In the genomic region with DNA sequence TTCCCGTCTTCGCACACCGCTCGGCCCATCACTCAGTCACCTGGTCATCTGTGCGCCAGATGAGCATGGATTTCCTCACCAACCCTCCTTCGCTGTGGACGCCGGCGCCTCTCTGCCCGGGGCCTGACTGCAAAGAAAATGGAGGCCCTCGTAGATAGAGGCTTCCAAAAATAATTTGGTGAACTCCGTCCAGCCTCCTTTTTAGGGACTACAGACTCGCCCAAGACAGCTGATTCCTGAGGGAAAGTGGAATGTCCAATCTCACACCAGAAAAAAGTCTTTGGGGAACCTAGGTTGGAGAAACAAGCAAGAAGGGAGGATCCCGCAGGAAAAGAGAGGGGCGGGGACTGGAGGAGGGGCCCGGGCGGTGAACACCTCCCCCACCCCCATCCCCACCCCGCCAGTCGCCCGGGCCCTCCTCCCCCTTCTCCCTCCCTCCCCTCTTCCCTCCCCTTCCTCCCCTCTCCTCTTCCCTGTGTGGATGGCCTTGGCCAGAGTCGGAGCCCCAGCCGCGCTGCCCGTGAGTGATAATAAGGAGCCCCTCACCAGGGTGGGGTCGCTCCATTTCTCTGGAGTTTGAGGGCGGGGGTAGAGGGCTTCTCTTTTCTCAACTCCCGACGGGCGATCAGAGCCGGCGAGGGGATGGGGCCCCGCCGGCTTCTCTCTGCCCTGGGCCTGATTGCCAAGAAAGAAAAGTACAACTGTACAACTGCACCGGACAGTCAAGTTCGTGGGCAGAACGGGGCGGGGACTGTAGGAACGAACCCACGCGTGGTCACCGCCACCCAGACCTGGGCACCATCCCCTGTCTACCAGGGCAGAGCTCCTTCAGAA, we compare ENCODE assay signal across 8 mouse cellular contexts. TPM values are rescaled to one million over a fixed set of nuclear protein-coding genes. Genes with fewer than 3 reads are reported as not detected.
DNase-seq lines count a peak whose midpoint lies in the region; ATAC-seq lines count a peak whose summit lies in the region.

TSS of gene Ston1 (plus strand) at position 463 of the 834 bp plus-strand sequence.

- DNase-seq in right cerebral cortex, postnatal 36 days (ENCODE audit: low spot score in 2 of 2) = peak; percentile 64 to 67
- DNase-seq in right cerebral cortex, postnatal 14 days = no peak
- DNase-seq in cerebellum, adult 11-12 months = peak; percentile 41
- peak; percentile 90 for DNase-seq in forelimb bud, embryonic 11.5 days (ENCODE audit: low read depth, low spot score)
- peak; percentile 92 for DNase-seq in limb, embryonic 11.5 days (ENCODE audit: low spot score)
- peak; percentile 35 for DNase-seq in thymus, postnatal 14 days

- H3K9ac ChIP-seq in hindbrain, embryonic 13.5 days = peak within 1 kb of the TSS; percentile 71
- H3K9ac ChIP-seq in limb, embryonic 11.5 days (ENCODE audit: low read length) = peak within 1 kb of the TSS; percentile 72
- H3K9ac ChIP-seq in midbrain, embryonic 13.5 days (replicated peaks) = peak within 1 kb of the TSS; percentile 61

- H3K27me3 ChIP-seq in hindbrain, embryonic 13.5 days = no peaks in the 10 kb centered on the region
- no peaks in the 10 kb centered on the region for H3K27me3 ChIP-seq in limb, embryonic 11.5 days (ENCODE audit: control insufficient read depth, insufficient read depth, low read length)
- no peaks in the 10 kb centered on the region for H3K27me3 ChIP-seq in midbrain, embryonic 13.5 days

- H3K9me3 ChIP-seq in hindbrain, embryonic 13.5 days = no peaks in the 10 kb centered on the region
- no peaks in the 10 kb centered on the region for H3K9me3 ChIP-seq in limb, embryonic 11.5 days (ENCODE audit: control insufficient read depth, low read length)
- H3K9me3 ChIP-seq in midbrain, embryonic 13.5 days = no peaks in the 10 kb centered on the region

- WGBS in hindbrain, embryonic 13.5 days = under 1% methylated on average over 35 of the region's 41 CpGs
- WGBS in limb, embryonic 11.5 days = under 1% methylated on average over 41 of the region's 41 CpGs
- 1% methylated on average over 41 of the region's 41 CpGs for WGBS in midbrain, embryonic 13.5 days

- ATAC-seq in hindbrain, embryonic 13.5 days (ENCODE audit: low FRiP score) = peak; percentile 87
- ATAC-seq in limb, embryonic 11.5 days (ENCODE audit: insufficient number of reproducible peaks, low FRiP score, low TSS enrichment, low read depth) = peak; percentile 90
- ATAC-seq in midbrain, embryonic 13.5 days = peak; percentile 91

- peaks cover 20% of the 10 kb centered on the region for H3K4me1 ChIP-seq in hindbrain, embryonic 13.5 days (replicated peaks)
- peaks cover 15% of the 10 kb centered on the region for H3K4me1 ChIP-seq in limb, embryonic 11.5 days (ENCODE audit: control insufficient read depth, insufficient read depth, low read length)
- H3K4me1 ChIP-seq in midbrain, embryonic 13.5 days (replicated peaks) = peaks cover 25% of the 10 kb centered on the region; the same call in 1 of the 2 replicates

- H3K36me3 ChIP-seq in hindbrain, embryonic 13.5 days = no peaks in the 10 kb centered on the region
- H3K36me3 ChIP-seq in limb, embryonic 11.5 days (ENCODE audit: control insufficient read depth, insufficient read depth, low read length) = no peaks in the 10 kb centered on the region
- H3K36me3 ChIP-seq in midbrain, embryonic 13.5 days = no peaks in the 10 kb centered on the region

- peak within 1 kb of the TSS; percentile 80 for H3K4me2 ChIP-seq in hindbrain, embryonic 13.5 days
- peak within 1 kb of the TSS; percentile 77 for H3K4me2 ChIP-seq in limb, embryonic 11.5 days (ENCODE audit: low read depth, severe bottlenecking)
- H3K4me2 ChIP-seq in midbrain, embryonic 13.5 days (replicated peaks) = peak within 1 kb of the TSS; percentile 80

- H3K4me3 ChIP-seq in hindbrain, embryonic 13.5 days = peak within 1 kb of the TSS; percentile 50
- peak within 1 kb of the TSS; percentile 57 for H3K4me3 ChIP-seq in limb, embryonic 11.5 days (ENCODE audit: low read depth, low read length)
- peak within 1 kb of the TSS; percentile 51 for H3K4me3 ChIP-seq in midbrain, embryonic 13.5 days (replicated peaks)

- H3K27ac ChIP-seq in hindbrain, embryonic 13.5 days = peak within 1 kb of the TSS; percentile 81
- H3K27ac ChIP-seq in limb, embryonic 11.5 days (replicated peaks; ENCODE audit: low read depth, low read length) = peak within 1 kb of the TSS; percentile 77
- peak within 1 kb of the TSS; percentile 60; the same call in 1 of the 2 replicates for H3K27ac ChIP-seq in midbrain, embryonic 13.5 days

RNA-seq across cellular contexts. Expression of gene Ston1, which starts in this region (rescaled TPM):
- polyA plus RNA-seq in hindbrain, embryonic 13.5 days (2015; fragmentation: Nextera tagmentation; extraction: Ambion mirVana) = 2.0 and 2.6 TPM in 2 replicates
- 5.2 and 6.9 TPM in 2 replicates for polyA plus RNA-seq in limb, embryonic 11.5 days (2014; fragmentation: Nextera tagmentation; extraction: Ambion mirVana)
- polyA plus RNA-seq in midbrain, embryonic 13.5 days (2015; fragmentation: Nextera tagmentation; extraction: Ambion mirVana) = 0.89 and 1.7 TPM in 2 replicates
